Mouse (Mus musculus): ENCODE results near the gene Peak1. TPM values are rescaled to one million over a fixed set of nuclear protein-coding genes. Genes with fewer than 3 reads are reported as not detected.

Gene Peak1
- polyA plus RNA-seq, 1 experiment from 2014 or later, result 27.3 TPM

DNA sequence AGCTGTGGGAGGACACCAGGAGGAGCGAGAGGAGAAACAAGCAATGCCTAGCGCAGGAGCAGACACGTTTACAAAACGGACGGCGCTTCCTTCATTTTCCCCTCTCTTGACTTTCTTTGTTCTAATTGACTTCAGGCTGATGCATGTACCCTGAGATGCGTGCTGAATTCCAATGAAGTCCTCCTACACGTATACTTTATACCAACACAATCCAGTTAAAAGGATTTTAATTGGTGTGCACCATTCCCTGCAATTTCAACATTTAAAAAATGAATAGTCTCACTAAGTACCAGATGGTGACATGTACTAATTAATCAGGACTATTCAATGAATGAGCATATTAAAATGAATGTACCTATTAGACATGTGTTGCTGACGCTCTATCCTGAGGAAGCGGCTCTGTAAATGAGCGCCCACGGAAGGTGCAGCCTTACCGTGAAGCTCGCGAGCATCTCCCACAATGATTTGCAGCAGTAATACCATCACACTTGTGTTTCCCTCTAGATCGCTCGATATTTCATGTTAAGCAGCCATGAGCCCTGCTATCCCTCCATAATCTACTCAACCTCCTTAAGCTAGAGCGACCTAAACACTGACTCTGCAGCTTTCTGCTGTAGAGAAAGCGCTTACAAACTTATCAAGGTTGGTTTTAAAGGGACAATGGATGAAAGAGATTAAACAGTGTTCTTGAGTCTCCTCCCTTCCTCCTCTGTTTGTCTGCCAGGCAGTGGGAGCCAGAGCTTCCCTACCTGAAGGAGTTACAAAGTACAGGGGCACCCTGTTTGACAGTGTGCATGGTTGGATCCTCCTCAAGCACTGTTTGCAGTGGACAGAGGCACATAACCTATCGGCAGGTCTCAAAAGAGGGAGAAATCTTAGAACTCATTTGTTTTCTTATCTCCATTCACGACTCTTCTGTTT is 146.3 kb downstream of the Peak1 start:
- ATAC-seq (ENCODE audit: insufficient number of reproducible peaks, insufficient read depth, low FRiP score, low read depth), result no peak
- no peaks in the 10 kb centered on the region for H3K9me3 ChIP-seq (ENCODE audit: control insufficient read depth, low read depth, low read length)
- H3K4me1 ChIP-seq (ENCODE audit: control insufficient read depth, insufficient read depth, low read length), result no peaks in the 10 kb centered on the region
- H3K9ac ChIP-seq (replicated peaks; ENCODE audit: low read depth, low read length), result no peak overlapping the region
- H3K27ac ChIP-seq (ENCODE audit: low read length), result no peak overlapping the region
- H3K4me2 ChIP-seq (replicated peaks; ENCODE audit: low read depth, low read length), result no peak overlapping the region
- no peaks in the 10 kb centered on the region for H3K36me3 ChIP-seq (ENCODE audit: control insufficient read depth, insufficient read depth, low read length)
- H3K4me3 ChIP-seq (ENCODE audit: low read depth, low read length), result no peak overlapping the region
- WGBS, result 73% methylated on average over 21 of the region's 21 CpGs
- H3K27me3 ChIP-seq (ENCODE audit: control insufficient read depth, insufficient read depth, low read length), result no peaks in the 10 kb centered on the region

GRCm38 (mm10) chr9:56269101-56269500 is 148.8 kb downstream of the Peak1 start:
- Histone ChIP-seq H3K4me1 (ENCODE audit: control insufficient read depth, insufficient read depth, low read length) (no peaks in the 10 kb centered on the region), H3K4me2 (replicated peaks; ENCODE audit: low read depth, low read length) (no peak overlapping the region), H3K36me3 (ENCODE audit: control insufficient read depth, insufficient read depth, low read length) (no peaks in the 10 kb centered on the region), H3K27me3 (ENCODE audit: control insufficient read depth, insufficient read depth, low read length) (no peaks in the 10 kb centered on the region), H3K27ac (ENCODE audit: low read length) (no peak overlapping the region), H3K9ac (replicated peaks; ENCODE audit: low read depth, low read length) (no peak overlapping the region), H3K9me3 (ENCODE audit: control insufficient read depth, low read depth, low read length) (no peaks in the 10 kb centered on the region), H3K4me3 (ENCODE audit: low read depth, low read length) (no peak overlapping the region)
- 94% methylated on average over 3 of the region's 3 CpGs for WGBS
- ATAC-seq (ENCODE audit: insufficient number of reproducible peaks, insufficient read depth, low FRiP score, low read depth), result no peak

DNA sequence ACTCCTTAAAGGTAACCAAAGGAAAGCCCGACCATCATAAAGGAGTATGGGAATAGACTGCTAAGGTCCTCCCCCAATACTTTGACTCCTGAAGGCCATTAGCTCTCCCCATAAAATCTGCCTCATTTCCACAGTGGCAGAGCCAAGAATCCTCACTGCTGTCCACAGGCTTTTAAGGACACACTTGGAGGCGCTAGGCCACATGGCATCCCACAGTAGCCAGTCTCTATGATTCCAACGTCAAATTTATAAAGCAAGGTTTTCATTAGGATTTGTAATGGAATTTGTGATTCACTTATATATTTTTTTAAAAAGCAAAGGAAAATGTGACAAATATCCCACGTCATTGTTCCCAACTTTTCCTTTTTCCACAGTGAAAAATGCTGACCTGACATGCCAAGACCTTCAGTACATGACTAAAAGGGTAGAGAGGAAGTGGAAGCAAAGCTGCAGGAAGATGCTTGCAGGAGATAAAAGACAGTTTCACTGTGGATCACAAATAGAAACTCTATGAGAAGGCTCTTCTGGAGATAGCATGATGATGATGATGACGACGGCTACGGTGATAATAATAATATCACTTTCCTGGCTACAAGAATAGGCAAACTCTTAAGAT is 151.6 kb downstream of the Peak1 start:
- 86% methylated on average over 7 of the region's 7 CpGs for WGBS
- no peak for ATAC-seq (ENCODE audit: insufficient number of reproducible peaks, insufficient read depth, low FRiP score, low read depth)

DNA sequence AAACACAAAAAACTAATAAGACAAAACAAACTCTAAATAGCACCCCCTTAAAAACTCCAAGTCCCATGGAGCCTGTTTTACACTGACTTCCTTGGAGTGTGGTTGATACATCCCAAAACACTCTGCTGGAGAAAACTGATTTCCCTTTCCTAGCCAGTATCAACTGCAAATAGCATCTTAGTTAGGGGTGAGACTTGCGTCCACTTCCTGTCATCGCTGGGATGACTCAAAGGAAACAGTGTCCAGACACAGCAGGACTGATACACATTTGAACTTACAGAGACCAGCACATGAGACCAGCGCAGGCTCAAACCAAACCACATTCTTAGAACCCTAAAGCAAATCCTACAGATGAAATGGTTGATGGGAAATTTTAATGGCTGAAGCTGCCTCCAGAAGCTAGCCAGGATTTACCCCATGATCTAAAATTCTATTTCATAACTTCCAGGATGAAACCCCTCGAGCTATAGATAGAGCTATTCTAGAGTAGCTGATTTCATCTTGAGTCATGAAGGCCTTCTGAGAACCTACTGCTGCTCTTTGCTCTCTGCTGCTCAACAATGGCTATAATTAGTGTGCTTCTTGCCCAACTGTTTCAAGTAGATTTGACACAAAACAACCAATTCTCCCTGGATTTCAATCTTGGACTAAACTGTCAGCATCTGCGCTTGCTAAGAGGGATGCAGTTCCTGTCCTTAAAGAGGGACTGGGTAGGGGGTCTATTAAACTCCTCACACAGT is 152.2 kb downstream of the Peak1 start:
- WGBS, result 75% methylated on average over 5 of the region's 5 CpGs
- H3K9me3 ChIP-seq (ENCODE audit: control insufficient read depth, low read depth, low read length), result peaks cover under 1% of the 10 kb centered on the region
- H3K4me3 ChIP-seq (ENCODE audit: low read depth, low read length), result no peak overlapping the region
- no peak overlapping the region for H3K4me2 ChIP-seq (replicated peaks; ENCODE audit: low read depth, low read length)
- H3K9ac ChIP-seq (replicated peaks; ENCODE audit: low read depth, low read length), result no peak overlapping the region
- no peak overlapping the region for H3K27ac ChIP-seq (ENCODE audit: low read length)
- H3K4me1 ChIP-seq (ENCODE audit: control insufficient read depth, insufficient read depth, low read length), result no peaks in the 10 kb centered on the region
- no peaks in the 10 kb centered on the region for H3K36me3 ChIP-seq (ENCODE audit: control insufficient read depth, insufficient read depth, low read length)
- no peaks in the 10 kb centered on the region for H3K27me3 ChIP-seq (ENCODE audit: control insufficient read depth, insufficient read depth, low read length)
- no peak for ATAC-seq (ENCODE audit: insufficient number of reproducible peaks, insufficient read depth, low FRiP score, low read depth)

More for the DNA sequence above, 151.6 kb downstream of the Peak1 start:
- Histone ChIP-seq H3K27ac (ENCODE audit: low read length) (no peak overlapping the region), H3K36me3 (ENCODE audit: control insufficient read depth, insufficient read depth, low read length) (no peaks in the 10 kb centered on the region), H3K9ac (replicated peaks; ENCODE audit: low read depth, low read length) (no peak overlapping the region), H3K9me3 (ENCODE audit: control insufficient read depth, low read depth, low read length) (no peaks in the 10 kb centered on the region), H3K4me1 (ENCODE audit: control insufficient read depth, insufficient read depth, low read length) (no peaks in the 10 kb centered on the region), H3K27me3 (ENCODE audit: control insufficient read depth, insufficient read depth, low read length) (no peaks in the 10 kb centered on the region), H3K4me3 (ENCODE audit: low read depth, low read length) (no peak overlapping the region), H3K4me2 (replicated peaks; ENCODE audit: low read depth, low read length) (no peak overlapping the region)

- no peaks in the 10 kb centered on the region for H3K4me1 ChIP-seq (ENCODE audit: control insufficient read depth, insufficient read depth, low read length)
- no peak overlapping the region for H3K4me3 ChIP-seq (ENCODE audit: low read depth, low read length)
- no peak overlapping the region for H3K4me2 ChIP-seq (replicated peaks; ENCODE audit: low read depth, low read length)
- H3K9me3 ChIP-seq (ENCODE audit: control insufficient read depth, low read depth, low read length), result peaks cover 6% of the 10 kb centered on the region
- no peak overlapping the region for H3K27ac ChIP-seq (ENCODE audit: low read length)
- no peaks in the 10 kb centered on the region for H3K27me3 ChIP-seq (ENCODE audit: control insufficient read depth, insufficient read depth, low read length)
- 27% methylated on average over 8 of the region's 8 CpGs for WGBS
- H3K9ac ChIP-seq (replicated peaks; ENCODE audit: low read depth, low read length), result no peak overlapping the region
- H3K36me3 ChIP-seq (ENCODE audit: control insufficient read depth, insufficient read depth, low read length), result no peaks in the 10 kb centered on the region
- no peak for ATAC-seq (ENCODE audit: insufficient number of reproducible peaks, insufficient read depth, low FRiP score, low read depth)
Observed at GRCm38 (mm10) chr9:56265022-56265360, 152.9 kb downstream of the Peak1 start.

DNA sequence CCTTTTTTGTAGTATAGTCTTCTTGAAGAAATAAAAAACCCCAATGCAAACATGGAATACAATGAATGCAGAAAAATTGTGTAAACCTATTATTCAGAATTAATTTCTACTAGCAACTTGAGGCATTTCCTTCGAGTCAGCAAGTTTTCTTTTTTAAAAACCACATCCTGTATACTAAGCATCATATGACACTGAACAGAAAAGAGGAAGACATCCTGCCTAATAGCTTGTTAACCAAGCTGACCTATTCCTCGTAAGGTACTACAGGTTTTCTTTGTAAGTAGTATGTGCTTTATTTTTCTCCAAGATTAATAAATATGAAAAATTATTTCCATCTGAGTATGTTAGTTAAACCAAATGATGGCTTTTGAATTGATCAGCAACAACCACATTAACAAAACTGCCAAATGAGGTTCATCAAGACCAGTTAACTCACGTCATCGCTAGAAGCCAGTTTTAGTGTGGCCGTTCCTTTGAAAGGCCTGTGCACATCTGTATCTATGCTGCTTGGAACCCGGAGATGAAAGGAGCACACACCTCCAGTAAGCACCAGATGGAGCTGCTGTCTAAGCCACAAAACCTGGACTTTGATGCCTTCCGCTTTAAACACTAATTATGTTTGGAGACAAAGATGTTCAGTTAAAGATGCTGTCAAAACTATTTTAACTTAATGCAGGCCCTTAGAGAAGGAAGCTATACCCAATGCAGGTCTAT is 153.4 kb downstream of the Peak1 start:
- H3K4me2 ChIP-seq (replicated peaks; ENCODE audit: low read depth, low read length), result no peak overlapping the region
- H3K27ac ChIP-seq (ENCODE audit: low read length), result no peak overlapping the region
- peaks cover 6% of the 10 kb centered on the region for H3K9me3 ChIP-seq (ENCODE audit: control insufficient read depth, low read depth, low read length)
- no peaks in the 10 kb centered on the region for H3K4me1 ChIP-seq (ENCODE audit: control insufficient read depth, insufficient read depth, low read length)
- no peak overlapping the region for H3K4me3 ChIP-seq (ENCODE audit: low read depth, low read length)
- no peak for ATAC-seq (ENCODE audit: insufficient number of reproducible peaks, insufficient read depth, low FRiP score, low read depth)
- no peaks in the 10 kb centered on the region for H3K36me3 ChIP-seq (ENCODE audit: control insufficient read depth, insufficient read depth, low read length)
- H3K27me3 ChIP-seq (ENCODE audit: control insufficient read depth, insufficient read depth, low read length), result no peaks in the 10 kb centered on the region
- H3K9ac ChIP-seq (replicated peaks; ENCODE audit: low read depth, low read length), result no peak overlapping the region
- WGBS, result 56% methylated on average over 7 of the region's 7 CpGs

DNA sequence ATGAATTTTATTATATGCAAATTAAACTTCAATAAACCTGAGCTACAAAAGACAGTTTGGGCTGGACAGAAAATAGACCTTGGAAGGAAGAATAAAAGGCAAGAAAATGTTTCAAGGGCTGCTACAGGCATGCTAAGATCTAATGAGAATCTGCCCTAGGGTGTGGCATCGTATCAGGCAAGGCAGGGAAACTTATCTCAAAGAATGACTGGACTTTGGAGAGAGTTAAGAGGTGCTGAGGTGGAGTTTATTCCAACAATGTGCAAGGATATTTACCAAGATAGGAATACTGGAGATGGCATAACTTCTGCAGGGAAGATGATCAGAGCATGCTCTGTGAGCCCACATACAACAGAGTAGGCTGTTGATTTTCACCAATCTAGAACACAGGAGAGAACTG is 154.8 kb downstream of the Peak1 start:
- ATAC-seq (ENCODE audit: insufficient number of reproducible peaks, insufficient read depth, low FRiP score, low read depth), result no peak
- Histone ChIP-seq H3K9me3 (ENCODE audit: control insufficient read depth, low read depth, low read length) (peaks cover 6% of the 10 kb centered on the region), H3K36me3 (ENCODE audit: control insufficient read depth, insufficient read depth, low read length) (0 out of 2 replicates have a peak, but pooled peaks cover 4% of the 10 kb centered on the region), H3K4me2 (replicated peaks; ENCODE audit: low read depth, low read length) (no peak overlapping the region), H3K9ac (replicated peaks; ENCODE audit: low read depth, low read length) (no peak overlapping the region), H3K27me3 (ENCODE audit: control insufficient read depth, insufficient read depth, low read length) (no peaks in the 10 kb centered on the region), H3K4me1 (ENCODE audit: control insufficient read depth, insufficient read depth, low read length) (no peaks in the 10 kb centered on the region), H3K27ac (ENCODE audit: low read length) (no peak overlapping the region), H3K4me3 (ENCODE audit: low read depth, low read length) (no peak overlapping the region)
- 72% methylated on average over 1 of the region's 1 CpGs for WGBS
